Mouse (Mus musculus) embryonic facial prominence, embryonic 10.5 days (tissue): Measurements from ENCODE around the gene Sfmbt2. TPM values are rescaled to one million over a fixed set of nuclear protein-coding genes. Genes with fewer than 3 reads are reported as not detected.

ENCODE experiments used
- DNase-seq: peaks from one replicate; pipeline ENCODE4 v3.0.0-alpha.2; 2017; ENCODE audit warnings: low spot score
- H3K27ac ChIP-seq: fragments of 300-500 bp; sonication (generic); replicated peaks from 2 replicates; pipeline ENCODE4 v1.5.1; 2016; ENCODE audit warnings: mild to moderate bottlenecking
- H3K27me3 ChIP-seq: fragments of 300-500 bp; sonication (generic); replicated peaks from 2 replicates; pipeline ENCODE4 v1.6.1; 2016; ENCODE audit warnings: low read depth, mild to moderate bottlenecking; ENCODE audit not compliant: poor library complexity, severe bottlenecking
- H3K36me3 ChIP-seq: fragments of 300-500 bp; sonication (generic); replicated peaks from 2 replicates; pipeline ENCODE4 v1.6.1; 2016; ENCODE audit warnings: mild to moderate bottlenecking, moderate library complexity
- H3K4me1 ChIP-seq: fragments of 300-500 bp; sonication (generic); 2 replicates; pipeline ENCODE4 v1.6.1; 2016
- H3K4me3 ChIP-seq: fragments of 300-500 bp; sonication (generic); 2 replicates; pipeline ENCODE4 v1.5.1; 2016; ENCODE audit warnings: mild to moderate bottlenecking, moderate library complexity
- H3K9me3 ChIP-seq: fragments of 300-500 bp; sonication (generic); 2 replicates; pipeline ENCODE4 v1.6.1; 2016; ENCODE audit warnings: mild to moderate bottlenecking
- WGBS: fragments of 180-500 bp; shearing (Covaris S2); methylation state at CpG from one replicate; pipeline ENCODE4 v1.1.7; 2016; 5-methylcytosine and 5-hydroxymethylcytosine counted together
- polyA plus RNA-seq: library from polyadenylated mRNA; unstranded; fragments of >200 nt; fragmentation: Nextera tagmentation; extraction: Ambion mirVana; gene quantifications from 2 replicates; pipeline ENCODE4 v1.2.1, GENCODE M21; 2016

Sfmbt2 gene
- polyA plus RNA-seq, 1 experiment from 2014 or later: 1.3 TPM

DNA sequence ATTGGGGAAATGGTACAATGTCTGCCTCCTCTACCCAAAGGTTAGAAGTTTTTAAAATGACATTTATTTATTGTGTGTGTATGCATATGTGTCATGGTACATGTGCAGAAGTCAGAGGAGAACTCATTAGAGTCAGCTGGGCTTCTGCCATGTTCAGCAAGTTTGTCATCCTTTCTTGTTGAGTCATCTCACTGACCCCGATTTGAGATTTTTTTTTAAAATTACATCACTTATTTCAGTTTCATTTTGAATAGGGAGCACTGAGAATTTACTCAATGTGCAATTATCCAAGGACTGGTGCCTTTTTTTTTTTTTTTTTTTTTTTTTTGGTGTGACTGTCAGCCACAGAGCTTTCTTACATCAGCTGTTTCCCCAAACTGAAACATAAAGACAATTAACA lies 19.2 kb upstream of the Sfmbt2 start:
- 84% methylated on average over 1 of the region's 1 CpGs for WGBS
- Histone ChIP-seq H3K36me3 (no peaks in the 10 kb centered on the region), H3K27me3 (no peaks in the 10 kb centered on the region), H3K27ac (no peak overlapping the region), H3K9me3 (no peaks in the 10 kb centered on the region), H3K4me3 (no peak overlapping the region), H3K4me1 (peaks cover 4% of the 10 kb centered on the region; the same call in 1 of the 2 replicates)
- no peak for DNase-seq

DNA sequence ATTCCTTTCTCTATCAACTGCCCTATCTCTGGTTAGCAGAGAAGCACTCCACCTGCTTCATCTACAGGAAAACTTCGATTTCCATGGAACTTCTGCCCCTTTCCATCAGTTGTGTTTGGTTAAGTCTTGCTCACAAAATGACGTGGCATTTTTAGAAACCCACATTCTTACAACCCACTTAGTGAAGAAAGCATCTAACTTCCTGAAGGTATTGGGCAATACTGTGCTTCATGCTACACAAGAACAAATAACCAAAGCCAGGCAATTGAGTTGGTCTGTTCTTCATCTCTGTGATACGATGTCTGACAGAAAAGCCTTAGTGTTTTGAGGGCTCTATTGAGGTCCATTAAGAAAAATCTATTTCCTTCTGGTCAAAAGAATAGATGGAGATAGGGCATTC lies 17.4 kb upstream of the Sfmbt2 start:
- no peak overlapping the region for H3K27ac ChIP-seq
- H3K4me1 ChIP-seq: peaks cover 4% of the 10 kb centered on the region; the same call in 1 of the 2 replicates
- no peaks in the 10 kb centered on the region; the same call in 1 of the 2 replicates for H3K27me3 ChIP-seq
- H3K4me3 ChIP-seq: no peak overlapping the region
- no peak for DNase-seq
- WGBS: 79% methylated on average over 3 of the region's 3 CpGs
- no peaks in the 10 kb centered on the region for H3K36me3 ChIP-seq
- H3K9me3 ChIP-seq: no peaks in the 10 kb centered on the region

DNA sequence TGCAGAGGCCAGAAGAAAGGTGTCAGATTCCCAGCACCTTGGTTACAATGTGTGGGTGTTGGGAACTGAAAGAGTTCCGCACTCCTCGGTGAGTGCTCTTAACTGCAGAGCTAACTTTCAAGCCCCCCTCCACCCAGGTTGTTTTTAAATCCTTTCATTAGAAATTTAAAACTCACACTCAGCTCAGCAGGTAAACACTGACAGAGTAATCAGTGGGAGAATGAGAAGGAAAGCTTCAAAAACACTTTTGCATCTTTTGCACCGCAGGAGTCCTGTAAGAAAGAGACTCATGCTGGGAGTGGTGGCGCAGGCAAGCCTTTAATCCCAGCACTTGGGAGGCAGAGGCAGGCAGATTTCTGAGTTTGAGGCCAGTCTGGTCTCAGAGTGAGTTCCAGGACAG lies 16.4 kb upstream of the Sfmbt2 start:
- DNase-seq: no peak
- Histone ChIP-seq H3K4me1 (peaks cover 4% of the 10 kb centered on the region; the same call in 1 of the 2 replicates), H3K27me3 (peaks cover 3% of the 10 kb centered on the region; the same call in 1 of the 2 replicates), H3K4me3 (no peak overlapping the region), H3K36me3 (no peaks in the 10 kb centered on the region), H3K9me3 (no peaks in the 10 kb centered on the region), H3K27ac (no peak overlapping the region)
- WGBS: 54% methylated on average over 4 of the region's 4 CpGs

DNA sequence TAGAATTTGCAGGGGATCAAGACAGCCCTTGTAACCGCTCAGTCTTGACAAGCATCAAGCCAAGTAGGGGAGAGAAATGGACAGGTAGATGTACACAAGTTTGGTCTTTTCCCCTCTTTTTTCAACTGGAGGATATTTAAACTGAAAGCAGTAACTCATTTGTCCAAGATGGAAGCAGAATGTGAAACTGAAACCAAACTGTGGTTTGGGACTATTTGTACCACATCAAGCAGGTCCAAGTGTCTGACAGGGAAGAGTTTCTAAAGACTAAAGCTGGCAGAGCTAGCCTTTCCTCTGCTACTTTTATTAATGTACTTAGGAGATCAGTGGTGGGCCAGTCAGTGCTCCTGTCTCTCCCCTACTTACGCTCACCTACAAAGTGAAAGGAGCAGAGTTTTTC lies 10.4 kb upstream of the Sfmbt2 start:
- Histone ChIP-seq H3K27ac (no peak overlapping the region), H3K27me3 (peaks cover 7% of the 10 kb centered on the region; the same call in 1 of the 2 replicates), H3K36me3 (no peaks in the 10 kb centered on the region), H3K4me3 (no peak overlapping the region), H3K4me1 (no peaks in the 10 kb centered on the region), H3K9me3 (no peaks in the 10 kb centered on the region)
- no peak for DNase-seq
- WGBS: 85% methylated on average over 2 of the region's 2 CpGs

DNA sequence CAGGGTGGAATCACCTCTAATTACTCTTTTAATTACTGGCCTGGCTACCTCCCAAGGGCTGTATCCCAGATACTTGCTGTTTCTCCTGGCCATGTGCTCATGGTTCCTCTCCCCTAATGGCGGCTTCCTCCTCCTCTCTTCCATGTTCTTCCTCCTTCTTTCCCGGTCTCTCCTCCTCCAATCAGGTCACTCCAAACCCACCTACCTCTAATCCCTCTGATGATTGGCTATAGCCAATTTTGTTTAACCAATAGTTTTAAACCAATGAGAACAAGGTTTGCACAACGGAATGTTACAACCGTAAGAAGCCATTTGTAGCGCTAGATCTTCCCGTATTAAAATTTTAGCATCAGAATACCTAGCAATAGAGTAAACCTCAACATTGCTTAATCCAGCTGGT lies 5.2 kb upstream of the Sfmbt2 start:
- DNase-seq: no peak
- 91% methylated on average over 6 of the region's 6 CpGs for WGBS
- H3K9me3 ChIP-seq: no peaks in the 10 kb centered on the region
- H3K27me3 ChIP-seq: peaks cover 50% of the 10 kb centered on the region
- no peak overlapping the region for H3K4me3 ChIP-seq
- H3K36me3 ChIP-seq: no peaks in the 10 kb centered on the region
- H3K27ac ChIP-seq: no peak overlapping the region
- H3K4me1 ChIP-seq: no peaks in the 10 kb centered on the region

DNA sequence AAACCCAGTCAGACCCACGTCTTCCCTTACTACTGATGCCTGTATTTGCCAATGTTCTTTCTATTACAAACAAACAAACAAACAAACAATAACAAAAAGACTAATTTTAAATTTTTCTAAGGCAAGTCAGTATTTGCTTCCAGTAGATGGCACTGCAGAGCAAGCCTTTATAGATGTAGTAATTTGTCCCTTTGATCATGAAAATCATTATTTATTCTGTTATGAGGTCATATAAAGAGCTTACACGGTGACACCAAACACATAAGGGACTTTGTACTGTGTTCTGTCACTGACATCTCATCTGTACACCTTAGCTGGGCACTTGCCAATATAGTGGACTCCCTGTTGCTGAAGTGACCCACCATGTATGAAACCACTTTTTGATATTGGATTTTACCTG lies 4.0 kb upstream of the Sfmbt2 start:
- 33% methylated on average over 2 of the region's 2 CpGs for WGBS
- Histone ChIP-seq H3K9me3 (no peaks in the 10 kb centered on the region), H3K36me3 (no peaks in the 10 kb centered on the region), H3K27ac (no peak overlapping the region), H3K27me3 (peaks cover 62% of the 10 kb centered on the region), H3K4me1 (no peaks in the 10 kb centered on the region), H3K4me3 (no peak overlapping the region)
- no peak for DNase-seq

DNA sequence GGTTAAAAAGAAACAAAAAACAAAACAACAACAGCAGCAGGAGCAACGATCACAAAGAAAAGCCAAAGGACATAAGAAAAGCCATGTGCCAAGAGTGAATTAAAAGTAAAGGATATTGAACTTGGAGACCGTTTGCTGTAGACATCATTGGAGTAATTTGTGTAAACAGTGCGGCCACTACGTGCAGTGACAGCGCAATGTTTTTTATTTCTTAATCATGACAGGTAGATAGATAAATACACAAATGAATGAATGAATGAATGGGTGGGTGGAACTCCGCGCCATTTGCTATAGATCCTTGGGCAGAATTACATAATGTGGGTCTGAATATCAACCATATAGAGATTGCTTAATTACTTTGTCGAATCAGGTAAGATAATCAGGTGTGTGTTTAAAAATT lies 634 bp upstream of the Sfmbt2 start:
- Histone ChIP-seq H3K27me3 (peaks cover 80% of the 10 kb centered on the region), H3K36me3 (no peaks in the 10 kb centered on the region), H3K4me1 (peaks cover 19% of the 10 kb centered on the region), H3K9me3 (no peaks in the 10 kb centered on the region), H3K4me3 (no peak overlapping the region), H3K27ac (no peak overlapping the region)
- DNase-seq: no peak
- 3% methylated on average over 8 of the region's 8 CpGs for WGBS

DNA sequence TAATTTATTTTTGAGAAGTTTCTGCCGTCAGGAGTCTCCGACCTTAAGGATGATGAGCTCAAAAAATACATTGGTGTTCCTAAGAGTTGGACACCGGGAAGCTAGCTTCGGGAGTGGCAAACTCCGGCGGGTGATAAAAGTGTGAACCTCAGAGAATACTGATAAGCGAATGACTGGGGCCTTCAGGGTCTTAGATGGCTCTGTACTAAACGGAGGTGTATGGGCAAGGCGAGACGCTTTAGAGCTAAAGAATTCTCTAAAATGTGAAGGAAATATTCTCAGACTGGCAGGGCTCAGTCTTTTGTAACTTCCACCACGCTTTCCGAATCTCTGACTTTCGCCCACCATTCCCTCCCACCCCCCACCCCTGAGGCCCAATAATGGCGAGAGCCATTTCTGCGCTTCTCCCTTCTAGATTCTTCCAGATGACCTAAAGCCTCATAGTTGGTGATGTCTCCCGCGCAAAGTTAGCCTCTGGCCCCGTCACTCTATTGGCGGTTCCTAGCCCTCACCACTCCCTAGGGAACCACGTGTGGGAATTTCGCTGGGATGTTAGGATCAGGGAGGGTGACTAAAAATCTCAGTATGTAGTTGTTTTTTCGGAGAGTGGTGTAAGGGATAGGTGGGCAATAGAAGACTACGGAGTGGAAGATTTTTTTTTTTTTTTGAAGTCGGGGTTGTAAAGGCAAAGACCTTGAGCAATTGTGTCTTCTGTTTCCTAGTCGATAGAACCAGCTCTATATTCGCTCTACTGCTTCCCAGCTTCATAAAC lies 563 bp downstream of the Sfmbt2 start:
- Histone ChIP-seq H3K4me1 (peaks cover 28% of the 10 kb centered on the region), H3K27me3 (peaks cover 86% of the 10 kb centered on the region), H3K9me3 (no peaks in the 10 kb centered on the region), H3K27ac (no peak overlapping the region), H3K36me3 (no peaks in the 10 kb centered on the region), H3K4me3 (no peak overlapping the region)
- under 1% methylated on average over 26 of the region's 26 CpGs for WGBS
- DNase-seq: peak; percentile 38

DNA sequence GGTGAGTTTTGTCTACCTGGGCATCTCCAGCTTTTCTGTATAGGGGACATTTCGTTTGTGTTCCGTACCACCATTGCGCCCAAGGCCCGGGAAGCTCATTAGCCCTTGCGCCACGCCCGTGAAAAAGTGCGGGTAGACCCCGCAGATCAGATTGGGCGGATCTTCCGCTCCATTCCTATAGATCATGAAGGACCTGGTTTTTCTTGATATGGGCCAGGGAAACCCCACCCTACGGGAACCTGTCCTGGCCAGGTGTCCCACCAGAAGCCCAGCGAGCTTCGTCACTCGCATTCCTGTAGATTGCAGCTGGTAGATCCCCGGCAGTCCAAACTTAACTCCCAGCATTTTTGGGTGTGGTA lies 1.1 kb downstream of the Sfmbt2 start:
- peak; percentile 39 for DNase-seq
- Histone ChIP-seq H3K27ac (no peak overlapping the region), H3K9me3 (no peaks in the 10 kb centered on the region), H3K36me3 (no peaks in the 10 kb centered on the region), H3K4me1 (peaks cover 28% of the 10 kb centered on the region), H3K4me3 (peak overlapping the region; percentile 68; the same call in 1 of the 2 replicates), H3K27me3 (peaks cover 89% of the 10 kb centered on the region)
- WGBS: 2% methylated on average over 16 of the region's 16 CpGs

DNA sequence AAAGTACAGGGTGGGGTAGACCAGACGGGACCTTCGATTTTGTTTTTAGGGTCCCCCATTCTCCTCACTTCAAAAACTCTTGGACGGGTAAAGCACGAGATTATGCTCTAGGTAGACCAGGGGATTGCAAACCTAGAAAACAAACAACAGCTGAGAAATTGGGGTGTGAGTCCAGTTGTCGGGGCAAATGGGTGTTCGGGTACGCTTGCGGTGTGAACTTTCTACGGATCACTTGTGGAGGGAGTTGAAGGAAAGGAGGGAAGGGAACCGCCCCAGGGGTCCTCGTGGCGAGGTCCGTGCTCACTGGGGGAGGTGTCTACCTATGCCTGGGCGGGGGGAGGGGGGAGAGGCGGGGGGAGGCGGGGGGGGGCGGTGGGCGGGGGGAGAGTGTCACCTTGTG lies 1.6 kb downstream of the Sfmbt2 start:
- Histone ChIP-seq H3K4me3 (peak overlapping the region; percentile 68), H3K4me1 (peaks cover 28% of the 10 kb centered on the region), H3K27ac (no peak overlapping the region), H3K27me3 (peaks cover 89% of the 10 kb centered on the region), H3K36me3 (no peaks in the 10 kb centered on the region), H3K9me3 (no peaks in the 10 kb centered on the region)
- under 1% methylated on average over 13 of the region's 18 CpGs for WGBS
- peak; percentile 34 for DNase-seq

DNA sequence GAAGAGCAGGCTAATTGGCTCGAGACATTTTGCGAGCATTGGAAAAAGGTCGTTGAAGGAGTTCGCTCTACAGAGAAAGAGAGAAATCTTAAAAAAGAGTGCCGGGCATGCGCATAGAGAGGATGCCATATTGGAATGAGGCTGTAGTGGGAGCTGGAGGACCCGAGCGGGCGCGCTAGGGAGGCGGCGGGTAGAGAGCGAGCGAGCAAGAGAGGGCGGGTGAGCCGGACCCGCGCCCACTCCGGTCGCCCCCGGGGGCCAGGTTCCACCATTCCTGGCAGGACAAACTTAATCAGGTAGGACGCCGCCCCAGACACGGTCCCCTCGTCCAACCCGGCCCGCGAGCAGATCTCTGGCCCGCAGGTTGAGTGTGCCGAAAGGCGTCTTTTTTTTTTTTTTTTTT lies 2.0 kb downstream of the Sfmbt2 start:
- Histone ChIP-seq H3K36me3 (no peaks in the 10 kb centered on the region), H3K27me3 (peaks cover 89% of the 10 kb centered on the region), H3K4me3 (peak overlapping the region; percentile 68), H3K9me3 (no peaks in the 10 kb centered on the region), H3K4me1 (peaks cover 28% of the 10 kb centered on the region), H3K27ac (peak overlapping the region; percentile 69; the same call in 1 of the 2 replicates)
- under 1% methylated on average over 30 of the region's 31 CpGs for WGBS
- peak; percentile 85 for DNase-seq

DNA sequence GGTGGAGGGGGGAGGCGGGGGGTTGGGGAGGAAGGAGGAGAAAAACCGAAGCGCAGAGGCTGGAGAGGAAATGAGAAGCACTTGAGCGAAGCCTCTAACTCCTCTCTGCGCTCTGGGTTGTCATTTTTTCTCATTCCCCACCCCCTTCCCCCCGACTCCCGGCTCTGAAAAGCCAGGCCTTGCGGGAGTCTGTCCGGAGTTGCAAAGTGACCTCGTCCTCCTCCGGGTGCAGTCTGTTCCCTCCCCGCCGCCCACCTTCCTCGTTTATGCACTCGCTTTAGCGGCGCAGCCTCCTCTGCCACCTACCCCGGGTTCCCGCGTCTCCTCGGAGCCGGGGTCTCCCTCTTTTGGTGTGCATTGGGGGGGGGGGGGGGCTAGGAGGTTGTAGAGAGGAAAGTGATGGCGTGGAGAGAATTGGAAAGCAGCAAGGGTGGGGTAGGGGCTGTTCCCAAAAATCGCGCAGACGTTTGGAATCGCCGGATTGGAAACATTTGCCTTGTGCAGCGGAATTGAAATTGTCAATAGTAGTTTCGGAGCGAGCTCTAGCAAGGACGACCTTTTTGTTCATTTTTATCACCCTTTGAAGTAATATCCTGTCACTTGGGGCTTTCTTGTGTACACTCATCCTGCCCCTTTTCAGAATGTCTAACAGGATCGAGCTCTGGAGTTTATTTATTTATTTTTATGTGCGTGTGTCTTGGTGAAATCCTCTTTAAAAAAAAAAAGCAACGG lies 2.6 kb downstream of the Sfmbt2 start:
- Histone ChIP-seq H3K36me3 (no peaks in the 10 kb centered on the region), H3K27ac (peak overlapping the region; percentile 54; the same call in 1 of the 2 replicates), H3K9me3 (no peaks in the 10 kb centered on the region), H3K4me1 (peaks cover 28% of the 10 kb centered on the region), H3K4me3 (peak overlapping the region; percentile 68), H3K27me3 (peaks cover 89% of the 10 kb centered on the region)
- WGBS: under 1% methylated on average over 35 of the region's 35 CpGs
- peak; percentile 71 for DNase-seq
